Mouse (Mus musculus): ENCODE results near the gene Rcbtb2.

DNA sequence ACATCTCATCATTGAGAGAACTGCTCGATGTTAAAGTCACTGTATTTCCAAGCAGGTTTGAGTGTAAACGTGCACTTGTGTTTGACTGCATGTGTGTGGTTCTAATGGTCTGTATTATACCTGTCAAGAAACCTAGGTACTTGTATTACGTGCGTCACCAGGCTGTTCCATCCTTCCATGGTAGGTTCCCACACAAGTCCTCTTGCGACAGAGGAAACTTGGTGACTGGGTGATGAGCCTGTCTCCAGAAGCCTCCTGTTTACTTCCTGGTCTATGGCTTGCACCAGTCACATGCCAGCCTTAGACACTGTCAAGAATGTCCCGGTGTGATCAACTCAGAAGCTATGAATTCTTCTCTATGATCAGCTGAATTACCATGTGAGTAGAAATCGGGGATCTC is 15.6 kb downstream of the Rcbtb2 start:
- TF ChIP-seq CTCF (IDR thresholded peaks at IDR 0.05; ENCODE audit: borderline replicate concordance, insufficient read depth, low read depth, low read length) (no peak), POLR2A (IDR thresholded peaks at IDR 0.05; ENCODE audit: borderline replicate concordance, insufficient read depth, low read length) (no peak)
